Mouse (Mus musculus): ENCODE data around the gene Pmm2.

Gene Pmm2

GRCm38 (mm10) chr16:8679780-8680179 lies 42.3 kb downstream of the Pmm2 start:
- no peak for DNase-seq (ENCODE audit: low read depth)

- DNase-seq (ENCODE audit: low read depth) = no peak
These were observed 43.0 kb downstream of the Pmm2 start, which contains the start of gene Gm5767 for GRCm38 (mm10) chr16:8680470-8680869. Gm5767 (plus strand) TSS chr16:8680770.

- no peak for DNase-seq (ENCODE audit: low read depth)
These were observed 47.6 kb downstream of the Pmm2 start for GRCm38 (mm10) chr16:8685087-8685486.

GRCm38 (mm10) chr16:8686121-8686870 lies 48.8 kb downstream of the Pmm2 start:
- DNase-seq (ENCODE audit: low read depth) = peak; percentile 77

GRCm38 (mm10) chr16:8686871-8687535 lies 49.5 kb downstream of the Pmm2 start:
- DNase-seq (ENCODE audit: low read depth) = no peak

GRCm38 (mm10) chr16:8687559-8688112 lies 50.2 kb downstream of the Pmm2 start:
- DNase-seq (ENCODE audit: low read depth) = no peak

- no peak for DNase-seq (ENCODE audit: low read depth)
These were observed 52.6 kb downstream of the Pmm2 start for GRCm38 (mm10) chr16:8689979-8690656.

GRCm38 (mm10) chr16:8691206-8691605 lies 53.7 kb downstream of the Pmm2 start:
- DNase-seq (ENCODE audit: low read depth) = no peak

GRCm38 (mm10) chr16:8699556-8699955 lies 62.1 kb downstream of the Pmm2 start:
- DNase-seq (ENCODE audit: low read depth) = no peak

GRCm38 (mm10) chr16:8700586-8700985 lies 63.1 kb downstream of the Pmm2 start:
- DNase-seq (ENCODE audit: low read depth) = no peak

- DNase-seq (ENCODE audit: low read depth) = no peak
These were observed 74.5 kb downstream of the Pmm2 start for GRCm38 (mm10) chr16:8711998-8712397.

All from 416B (cell line).